Mouse (Mus musculus) right cerebral cortex, postnatal 36 days (tissue): ENCODE measurements at regions not wholly inside any gene's neighbourhood (a gene's known extent, or its start where the extent isn't known, plus 50 kb on each side); places are given as distances from the start of the nearest gene placed in this dataset.
A peak's percentile ranks its signal among the peaks of the same experiment; 100 is the strongest.

Source experiments
- DNase-seq, 2 experiments: peaks; one replicate each; pipeline ENCODE4 v3.0.0; 2022; ENCODE audit warnings: low spot score in 2 of 2, mixed read lengths in 1 of 2

GRCm38 (mm10) chr4:142570712-142571111 is 331.5 kb upstream of the Kazn start:
- DNase-seq: no peak

- DNase-seq: peak; percentile 8 to 14
Observed at GRCm38 (mm10) chr4:142568556-142568955, 329.4 kb upstream of the Kazn start.

GRCm38 (mm10) chr4:142554716-142555115 is 315.5 kb upstream of the Kazn start:
- DNase-seq: no peak

GRCm38 (mm10) chr4:142545871-142546270 is 306.7 kb upstream of the Kazn start:
- no peak for DNase-seq

- no peak for DNase-seq
Observed at GRCm38 (mm10) chr4:142545187-142545586, 306.0 kb upstream of the Kazn start.

GRCm38 (mm10) chr4:142544736-142545135 is 305.5 kb upstream of the Kazn start:
- DNase-seq: no peak

GRCm38 (mm10) chr4:142539200-142539750 is 300.1 kb upstream of the Kazn start:
- no peak for DNase-seq

GRCm38 (mm10) chr4:142527080-142527479 is 287.9 kb upstream of the Kazn start:
- no peak for DNase-seq

- peak in 1 of 2 experiments; percentile 7 for DNase-seq
Observed at GRCm38 (mm10) chr4:142517478-142518455, 278.6 kb upstream of the Kazn start.

- no peak for DNase-seq
Observed at GRCm38 (mm10) chr4:142514751-142515150, 275.6 kb upstream of the Kazn start.

GRCm38 (mm10) chr4:142509386-142509785 is 270.2 kb upstream of the Kazn start:
- DNase-seq: no peak

GRCm38 (mm10) chr4:142506383-142507211 is 267.4 kb upstream of the Kazn start:
- DNase-seq: no peak

- DNase-seq: no peak
Observed at GRCm38 (mm10) chr4:142503761-142504160, 264.6 kb upstream of the Kazn start.

GRCm38 (mm10) chr4:142501177-142501576 is 262.0 kb upstream of the Kazn start:
- no peak for DNase-seq

- DNase-seq: no peak
Observed at GRCm38 (mm10) chr4:142500541-142500940, 261.3 kb upstream of the Kazn start.

GRCm38 (mm10) chr4:142496605-142497004 is 257.4 kb upstream of the Kazn start:
- no peak for DNase-seq

- no peak for DNase-seq
Observed at GRCm38 (mm10) chr4:142492926-142493492, 253.8 kb upstream of the Kazn start.

- DNase-seq: no peak
Observed at GRCm38 (mm10) chr4:142485784-142486423, 246.7 kb upstream of the Kazn start.

- peak in 1 of 2 experiments; percentile 18 for DNase-seq
Observed at GRCm38 (mm10) chr4:142475632-142476031, 236.4 kb upstream of the Kazn start.

GRCm38 (mm10) chr4:142474626-142475025 is 235.4 kb upstream of the Kazn start:
- no peak for DNase-seq

GRCm38 (mm10) chr4:142474018-142474417 is 234.8 kb upstream of the Kazn start:
- DNase-seq: peak; percentile 69 to 74
